Comparison of ENCODE assay signal across 8 mouse cellular contexts in the genomic region with DNA sequence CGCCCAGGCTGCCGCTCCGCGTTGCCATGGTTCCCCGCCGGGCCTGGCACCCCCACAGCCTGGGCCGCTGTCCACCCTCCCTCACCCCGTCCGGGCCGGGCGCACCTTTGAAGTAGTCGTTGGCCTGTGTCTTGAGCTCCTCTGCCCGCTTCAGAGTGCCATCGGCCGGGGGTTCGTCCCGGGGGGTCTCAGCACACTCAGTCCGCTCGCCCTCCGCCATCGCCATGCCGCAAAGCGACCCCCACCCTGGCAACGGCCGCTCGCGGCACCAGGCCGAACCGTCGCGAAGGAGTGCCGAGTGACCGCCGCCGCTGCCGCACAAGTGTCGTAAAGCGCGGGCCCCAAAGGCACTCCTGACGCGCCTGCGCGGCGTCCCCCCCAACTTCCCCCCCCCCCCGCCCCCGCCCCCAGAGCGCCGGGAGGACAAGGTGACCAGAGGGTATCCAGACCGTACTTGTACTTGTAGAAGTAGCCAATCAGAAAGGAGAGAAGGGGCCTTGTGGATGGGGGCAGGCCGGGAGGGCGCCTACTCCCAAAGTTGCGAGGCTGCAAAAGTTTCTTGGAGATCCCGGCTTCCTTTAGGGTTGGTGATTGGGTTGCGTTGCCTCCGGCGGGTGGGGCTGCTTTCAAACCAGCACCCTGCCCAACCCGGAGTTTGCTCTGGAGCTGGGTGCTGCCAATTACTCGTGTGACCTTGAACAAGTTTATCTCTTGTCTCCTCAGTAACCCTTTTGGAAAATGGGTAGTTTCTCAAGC. TPM values are rescaled to one million over a fixed set of nuclear protein-coding genes. Genes with fewer than 3 reads are reported as not detected.
DNase-seq lines count a peak whose midpoint lies in the region; ATAC-seq and TF ChIP-seq lines count a peak whose summit lies in the region.

A gene (minus strand): TSS at position 337 of the 756 bp plus-strand sequence.

- H3K27ac ChIP-seq in hindbrain, embryonic 10.5 days: peak within 1 kb of the TSS; percentile 96
- H3K27ac ChIP-seq in lung, postnatal 0 days (ENCODE audit: low read length): peak within 1 kb of the TSS; percentile 90

- peak; percentile 71 for DNase-seq in MEL-GATA-1-ER (ENCODE audit: extremely low read depth, low read depth)
- peak; percentile 86 for DNase-seq in cerebellum, adult 8-10 months
- peak; percentile 98 for DNase-seq in hindbrain, embryonic 10.5 days (ENCODE audit: low spot score)
- DNase-seq in layer of hippocampus, adult 9-11 months: peak; percentile 91
- DNase-seq in lung, postnatal 0 days (ENCODE audit: low spot score): peak; percentile 97
- DNase-seq in ovary, postnatal 14 days (ENCODE audit: low spot score): peak; percentile 87
- DNase-seq in thymus, postnatal 14 days: peak; percentile 85

- peak within 1 kb of the TSS; percentile 77 for H3K4me2 ChIP-seq in lung, postnatal 0 days (replicated peaks; ENCODE audit: low read depth, low read length)

- TF ChIP-seq EP300 in lung, postnatal 0 days (IDR thresholded peaks at IDR 0.05): no peak

- WGBS in hindbrain, embryonic 10.5 days: 0% methylated on average over 58 of the region's 58 CpGs
- 2% methylated on average over 55 of the region's 58 CpGs for WGBS in lung, postnatal 0 days

- H3K9me3 ChIP-seq in hindbrain, embryonic 10.5 days: 0 out of 2 replicates have a peak, but pooled peaks cover 9% of the 10 kb centered on the region
- no peaks in the 10 kb centered on the region for H3K9me3 ChIP-seq in lung, postnatal 0 days (ENCODE audit: low read length)

- H3K4me1 ChIP-seq in hindbrain, embryonic 10.5 days (replicated peaks): peaks cover 36% of the 10 kb centered on the region
- peaks cover 33% of the 10 kb centered on the region for H3K4me1 ChIP-seq in lung, postnatal 0 days (ENCODE audit: insufficient read depth, low read depth, low read length)

- peak; percentile 55 for ATAC-seq in frontal cortex, adult (ENCODE audit: low TSS enrichment)
- ATAC-seq in lung, postnatal 0 days: peak; percentile 80

- no peaks in the 10 kb centered on the region for H3K27me3 ChIP-seq in hindbrain, embryonic 10.5 days (ENCODE audit: insufficient read depth, poor library complexity, severe bottlenecking)
- no peaks in the 10 kb centered on the region for H3K27me3 ChIP-seq in lung, postnatal 0 days (replicated peaks; ENCODE audit: insufficient read depth, low read length)

- H3K4me3 ChIP-seq in hindbrain, embryonic 10.5 days: peak within 1 kb of the TSS; percentile 71
- H3K4me3 ChIP-seq in lung, postnatal 0 days (ENCODE audit: low read depth, low read length): peak within 1 kb of the TSS; percentile 80

- H3K36me3 ChIP-seq in hindbrain, embryonic 10.5 days: peaks cover 30% of the 10 kb centered on the region
- peaks cover 16% of the 10 kb centered on the region; the same call in 1 of the 2 replicates for H3K36me3 ChIP-seq in lung, postnatal 0 days (ENCODE audit: insufficient read depth, low read length)

- TF ChIP-seq CTCF in lung, postnatal 0 days (IDR thresholded peaks at IDR 0.05): no peak

- peak within 1 kb of the TSS; percentile 62 for H3K9ac ChIP-seq in lung, postnatal 0 days (replicated peaks; ENCODE audit: low read depth)

RNA-seq across cellular contexts. Expression of the gene that starts here (rescaled TPM):
- polyA plus RNA-seq in hindbrain, embryonic 10.5 days (2016; fragmentation: Nextera tagmentation; extraction: Ambion mirVana): 126 and 136 TPM in 2 replicates
- 65.1 and 71.8 TPM in 2 replicates for polyA plus RNA-seq in lung, postnatal 0 days (2015; fragmentation: Nextera tagmentation; extraction: Ambion mirVana)

Comparison
In these comparisons a context has a peak if more than half of its experiments do, and no peak if none do; other contexts are left out.
1. Peak in every context shown above with its lines: DNase-seq, ATAC-seq, H3K4me3 ChIP-seq and H3K27ac ChIP-seq.